Mouse (Mus musculus): ENCODE data around the gene Nrbf2. TPM values are rescaled to one million over a fixed set of nuclear protein-coding genes. Genes with fewer than 3 reads are reported as not detected.
A peak's percentile ranks its signal among the peaks of the same experiment; 100 is the strongest.

Gene Nrbf2
- polyA plus RNA-seq, 1 experiment = 19.3 TPM

DNA sequence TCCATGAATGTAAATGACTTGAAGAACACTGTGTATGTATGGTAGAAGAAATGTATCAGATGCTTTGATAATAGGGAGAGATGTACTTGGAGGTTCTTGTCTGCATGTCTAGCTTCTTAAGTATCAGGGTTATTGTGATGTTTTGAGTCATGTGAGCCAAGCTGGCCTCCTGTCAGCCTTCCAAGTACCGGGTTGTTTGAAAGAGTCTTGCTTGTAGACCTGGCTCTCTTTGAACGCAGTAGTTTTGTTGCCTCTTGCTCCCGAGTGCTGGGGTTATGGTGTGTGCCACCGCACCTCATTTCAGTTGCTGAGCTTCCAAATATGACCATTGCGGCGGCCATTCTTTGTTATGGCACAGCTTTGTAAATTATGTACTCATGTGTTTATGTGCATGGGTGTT lies 34.3 kb downstream of the Nrbf2 start:
- WGBS = 90% methylated on average over 6 of the region's 6 CpGs

DNA sequence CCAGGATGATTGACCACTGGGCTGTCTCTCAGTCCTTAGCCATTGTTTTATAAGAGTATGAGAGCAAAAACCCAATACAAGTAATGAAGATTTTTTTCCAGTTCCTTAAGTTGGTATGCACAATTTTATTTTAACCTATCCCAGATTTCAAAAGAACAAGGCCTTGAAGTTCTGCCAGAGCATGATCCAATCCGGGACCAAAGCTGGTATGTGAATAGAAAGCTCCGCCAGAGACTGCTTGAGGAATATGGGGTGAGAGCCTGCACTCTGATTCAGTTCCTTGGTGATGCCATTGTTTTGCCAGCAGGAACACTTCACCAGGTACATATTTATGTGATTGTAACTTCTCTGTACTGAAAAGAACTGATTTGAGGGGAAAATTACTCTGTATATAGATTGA lies 35.6 kb downstream of the Nrbf2 start:
- H3K4me3 ChIP-seq (replicated peaks; ENCODE audit: control insufficient read depth, low read depth, low read length) = no peak overlapping the region
- WGBS = 88% methylated on average over 2 of the region's 2 CpGs
- H3K4me1 ChIP-seq (ENCODE audit: control insufficient read depth, insufficient read depth, low read length) = no peaks in the 10 kb centered on the region
- no peak overlapping the region for H3K27ac ChIP-seq (ENCODE audit: control insufficient read depth, insufficient read depth, low read depth, low read length, poor library complexity)
- TF ChIP-seq POLR2A (IDR thresholded peaks at IDR 0.05; ENCODE audit: borderline replicate concordance, control insufficient read depth, low read depth, low read length) = no peak
- no peak for TF ChIP-seq CTCF (IDR thresholded peaks at IDR 0.05; ENCODE audit: control insufficient read depth, insufficient read depth, low read length)

More for the DNA sequence above, 34.3 kb downstream of the Nrbf2 start:
- Histone ChIP-seq H3K4me3 (replicated peaks; ENCODE audit: control insufficient read depth, low read depth, low read length) (no peak overlapping the region), H3K4me1 (ENCODE audit: control insufficient read depth, insufficient read depth, low read length) (no peaks in the 10 kb centered on the region), H3K27ac (ENCODE audit: control insufficient read depth, insufficient read depth, low read depth, low read length, poor library complexity) (no peak overlapping the region)
- TF ChIP-seq POLR2A (IDR thresholded peaks at IDR 0.05; ENCODE audit: borderline replicate concordance, control insufficient read depth, low read depth, low read length) = no peak
- TF ChIP-seq CTCF (IDR thresholded peaks at IDR 0.05; ENCODE audit: control insufficient read depth, insufficient read depth, low read length) = no peak

GRCm38 (mm10) chr10:67247145-67247544 lies 38.0 kb downstream of the Nrbf2 start:
- no peaks in the 10 kb centered on the region for H3K4me1 ChIP-seq (ENCODE audit: control insufficient read depth, insufficient read depth, low read length)
- TF ChIP-seq CTCF (IDR thresholded peaks at IDR 0.05; ENCODE audit: control insufficient read depth, insufficient read depth, low read length) (peak; percentile 62), POLR2A (IDR thresholded peaks at IDR 0.05; ENCODE audit: borderline replicate concordance, control insufficient read depth, low read depth, low read length) (no peak)
- no peak overlapping the region for H3K27ac ChIP-seq (ENCODE audit: control insufficient read depth, insufficient read depth, low read depth, low read length, poor library complexity)
- H3K4me3 ChIP-seq (replicated peaks; ENCODE audit: control insufficient read depth, low read depth, low read length) = no peak overlapping the region
- 88% methylated on average over 4 of the region's 4 CpGs for WGBS

- 89% methylated on average over 6 of the region's 6 CpGs for WGBS
Measured at GRCm38 (mm10) chr10:67230439-67230838, 54.7 kb downstream of the Nrbf2 start.

DNA sequence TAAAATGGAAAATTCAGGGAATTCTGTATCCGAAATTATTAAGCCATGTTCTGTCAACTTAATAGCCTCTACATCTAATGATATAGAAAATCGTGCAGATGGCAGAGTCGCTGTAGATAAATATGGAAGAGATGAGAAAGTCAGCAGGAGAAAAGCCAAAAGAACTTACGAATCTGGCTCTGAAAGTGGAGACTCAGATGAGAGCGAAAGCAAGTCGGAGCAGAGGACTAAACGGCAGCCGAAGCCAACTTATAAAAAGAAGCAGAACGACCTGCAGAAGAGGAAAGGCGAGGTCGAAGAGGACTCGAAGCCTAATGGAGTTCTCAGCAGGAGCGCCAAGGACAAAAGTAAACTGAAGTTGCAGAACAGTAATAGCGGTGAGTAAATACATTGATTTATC lies 58.6 kb downstream of the Nrbf2 start:
- WGBS = 90% methylated on average over 14 of the region's 14 CpGs
- TF ChIP-seq CTCF (IDR thresholded peaks at IDR 0.05; ENCODE audit: control insufficient read depth, insufficient read depth, low read length) (no peak), POLR2A (IDR thresholded peaks at IDR 0.05; ENCODE audit: borderline replicate concordance, control insufficient read depth, low read depth, low read length) (no peak)
- Histone ChIP-seq H3K4me1 (ENCODE audit: control insufficient read depth, insufficient read depth, low read length) (no peaks in the 10 kb centered on the region; the same call in 1 of the 2 replicates), H3K4me3 (replicated peaks; ENCODE audit: control insufficient read depth, low read depth, low read length) (no peak overlapping the region), H3K27ac (ENCODE audit: control insufficient read depth, insufficient read depth, low read depth, low read length, poor library complexity) (no peak overlapping the region; the same call in 1 of the 2 replicates)

More at GRCm38 (mm10) chr10:67230439-67230838, 54.7 kb downstream of the Nrbf2 start:
- TF ChIP-seq CTCF (IDR thresholded peaks at IDR 0.05; ENCODE audit: control insufficient read depth, insufficient read depth, low read length) (no peak), POLR2A (IDR thresholded peaks at IDR 0.05; ENCODE audit: borderline replicate concordance, control insufficient read depth, low read depth, low read length) (no peak)
- Histone ChIP-seq H3K4me1 (ENCODE audit: control insufficient read depth, insufficient read depth, low read length) (no peaks in the 10 kb centered on the region), H3K4me3 (replicated peaks; ENCODE audit: control insufficient read depth, low read depth, low read length) (no peak overlapping the region), H3K27ac (ENCODE audit: control insufficient read depth, insufficient read depth, low read depth, low read length, poor library complexity) (no peak overlapping the region)

DNA sequence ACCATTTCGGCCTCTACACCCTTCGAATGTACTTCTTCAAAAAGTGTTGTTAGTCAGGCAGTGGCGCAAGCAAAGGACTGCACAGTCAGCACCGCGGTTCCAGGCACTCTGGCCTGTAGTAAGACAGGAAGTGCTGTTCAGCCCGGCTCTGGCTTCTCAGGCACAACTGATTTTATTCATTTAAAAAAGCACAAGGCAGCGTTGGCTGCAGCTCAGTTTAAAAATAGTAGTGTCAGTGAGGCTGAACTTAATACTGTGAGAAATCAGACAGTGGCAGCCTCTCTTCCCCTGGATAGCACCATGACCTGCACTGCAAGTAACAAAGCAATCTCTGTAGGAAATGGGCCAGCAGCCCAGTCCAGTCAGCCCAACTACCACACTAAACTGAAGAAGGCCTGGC lies 59.0 kb downstream of the Nrbf2 start:
- 9% methylated on average over 7 of the region's 7 CpGs for WGBS
- TF ChIP-seq POLR2A (IDR thresholded peaks at IDR 0.05; ENCODE audit: borderline replicate concordance, control insufficient read depth, low read depth, low read length) (no peak), CTCF (IDR thresholded peaks at IDR 0.05; ENCODE audit: control insufficient read depth, insufficient read depth, low read length) (no peak)
- no peak overlapping the region; the same call in 1 of the 2 replicates for H3K27ac ChIP-seq (ENCODE audit: control insufficient read depth, insufficient read depth, low read depth, low read length, poor library complexity)

GRCm38 (mm10) chr10:67225528-67225927 lies 59.6 kb downstream of the Nrbf2 start:
- H3K27ac ChIP-seq (ENCODE audit: control insufficient read depth, insufficient read depth, low read depth, low read length, poor library complexity) = no peak overlapping the region
- no peaks in the 10 kb centered on the region; the same call in 1 of the 2 replicates for H3K4me1 ChIP-seq (ENCODE audit: control insufficient read depth, insufficient read depth, low read length)
- TF ChIP-seq POLR2A (IDR thresholded peaks at IDR 0.05; ENCODE audit: borderline replicate concordance, control insufficient read depth, low read depth, low read length) (no peak), CTCF (IDR thresholded peaks at IDR 0.05; ENCODE audit: control insufficient read depth, insufficient read depth, low read length) (no peak)
- WGBS = 74% methylated on average over 6 of the region's 6 CpGs
- no peak overlapping the region for H3K4me3 ChIP-seq (replicated peaks; ENCODE audit: control insufficient read depth, low read depth, low read length)

More for the DNA sequence above, 59.0 kb downstream of the Nrbf2 start:
- Histone ChIP-seq H3K4me1 (ENCODE audit: control insufficient read depth, insufficient read depth, low read length) (no peaks in the 10 kb centered on the region; the same call in 1 of the 2 replicates), H3K4me3 (replicated peaks; ENCODE audit: control insufficient read depth, low read depth, low read length) (no peak overlapping the region)

DNA sequence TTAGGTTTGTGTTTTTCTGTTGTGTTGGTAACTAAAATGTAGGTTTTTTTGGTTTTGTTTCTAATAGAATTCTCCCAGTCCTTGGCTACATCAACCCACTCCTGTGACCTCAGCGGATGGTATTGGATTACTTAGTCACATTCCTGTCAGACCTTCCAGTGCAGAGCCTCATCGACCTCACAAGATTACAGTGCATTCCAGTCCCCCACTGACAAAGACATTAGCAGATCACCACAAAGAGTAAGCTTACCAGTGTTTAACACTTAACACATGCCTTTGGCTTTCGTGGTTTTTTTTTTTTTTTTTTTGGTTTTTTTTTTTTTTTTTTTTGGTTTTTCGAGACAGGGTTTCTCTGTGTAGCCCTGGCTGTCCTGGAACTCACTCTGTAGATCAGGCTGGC lies 61.2 kb downstream of the Nrbf2 start:
- TF ChIP-seq POLR2A (IDR thresholded peaks at IDR 0.05; ENCODE audit: borderline replicate concordance, control insufficient read depth, low read depth, low read length) (no peak), CTCF (IDR thresholded peaks at IDR 0.05; ENCODE audit: control insufficient read depth, insufficient read depth, low read length) (no peak)
- no peak overlapping the region for H3K4me3 ChIP-seq (replicated peaks; ENCODE audit: control insufficient read depth, low read depth, low read length)
- WGBS = 47% methylated on average over 3 of the region's 4 CpGs
- no peak overlapping the region for H3K27ac ChIP-seq (ENCODE audit: control insufficient read depth, insufficient read depth, low read depth, low read length, poor library complexity)
- H3K4me1 ChIP-seq (ENCODE audit: control insufficient read depth, insufficient read depth, low read length) = no peaks in the 10 kb centered on the region; the same call in 1 of the 2 replicates

- WGBS = 71% methylated on average over 5 of the region's 5 CpGs
- Histone ChIP-seq H3K27ac (ENCODE audit: control insufficient read depth, insufficient read depth, low read depth, low read length, poor library complexity) (no peak overlapping the region), H3K4me1 (ENCODE audit: control insufficient read depth, insufficient read depth, low read length) (no peaks in the 10 kb centered on the region; the same call in 1 of the 2 replicates), H3K4me3 (replicated peaks; ENCODE audit: control insufficient read depth, low read depth, low read length) (no peak overlapping the region)
- TF ChIP-seq POLR2A (IDR thresholded peaks at IDR 0.05; ENCODE audit: borderline replicate concordance, control insufficient read depth, low read depth, low read length) = no peak
- TF ChIP-seq CTCF (IDR thresholded peaks at IDR 0.05; ENCODE audit: control insufficient read depth, insufficient read depth, low read length) = no peak
Measured at GRCm38 (mm10) chr10:67221284-67221683, 63.8 kb downstream of the Nrbf2 start.
